ENCODE assay signal across 8 mouse cellular contexts in genomic region chr1:184965682-184966360, GRCm38 (mm10). TPM values are rescaled to one million over a fixed set of nuclear protein-coding genes. Genes with fewer than 3 reads are reported as not detected.
DNase-seq lines count a peak whose midpoint lies in the region; ATAC-seq and TF ChIP-seq lines count a peak whose summit lies in the region.

No protein-coding gene starts in this region.

- 66% methylated on average over 12 of the region's 12 CpGs for WGBS in kidney, embryonic 15.5 days
- WGBS in hindbrain, embryonic 15.5 days, result 59% methylated on average over 12 of the region's 12 CpGs
- 49% methylated on average over 12 of the region's 12 CpGs for WGBS in midbrain, postnatal 0 days

- peak; percentile 8 for DNase-seq in kidney, adult 11 months
- DNase-seq in cerebellum, adult 11-12 months, result peak; percentile 30
- DNase-seq in gastrocnemius, adult 18-20 months (ENCODE audit: low spot score), result peak; percentile 45
- DNase-seq in left cerebral cortex, postnatal 10 days (ENCODE audit: extremely low spot score in 1 of 2, low spot score in 2 of 2), result peak; percentile 37 to 80
- peak; percentile 43 for DNase-seq in midbrain, postnatal 0 days (ENCODE audit: low spot score)
- DNase-seq in urinary bladder, adult 18-20 months (ENCODE audit: low spot score in 2 of 2), result peak; percentile 14 to 31

- H3K9ac ChIP-seq in kidney, embryonic 15.5 days, result no peak overlapping the region
- no peak overlapping the region for H3K9ac ChIP-seq in hindbrain, embryonic 15.5 days
- no peak overlapping the region for H3K9ac ChIP-seq in midbrain, postnatal 0 days (replicated peaks; ENCODE audit: low read length, poor library complexity, severe bottlenecking)

- no peak overlapping the region for H3K4me3 ChIP-seq in kidney, embryonic 15.5 days (replicated peaks)
- H3K4me3 ChIP-seq in hindbrain, embryonic 15.5 days, result no peak overlapping the region
- H3K4me3 ChIP-seq in midbrain, postnatal 0 days (ENCODE audit: low read depth, low read length), result no peak overlapping the region

- H3K4me2 ChIP-seq in kidney, embryonic 15.5 days, result no peak overlapping the region
- no peak overlapping the region for H3K4me2 ChIP-seq in hindbrain, embryonic 15.5 days
- H3K4me2 ChIP-seq in midbrain, postnatal 0 days (ENCODE audit: low read depth, low read length, poor library complexity, severe bottlenecking), result no peak overlapping the region

- H3K9me3 ChIP-seq in kidney, embryonic 15.5 days (replicated peaks), result no peaks in the 10 kb centered on the region
- H3K9me3 ChIP-seq in hindbrain, embryonic 15.5 days, result no peaks in the 10 kb centered on the region
- peaks cover 10% of the 10 kb centered on the region; the same call in 1 of the 2 replicates for H3K9me3 ChIP-seq in midbrain, postnatal 0 days (ENCODE audit: low read length)

- H3K27me3 ChIP-seq in kidney, embryonic 15.5 days, result no peaks in the 10 kb centered on the region
- no peaks in the 10 kb centered on the region for H3K27me3 ChIP-seq in hindbrain, embryonic 15.5 days
- no peaks in the 10 kb centered on the region for H3K27me3 ChIP-seq in midbrain, postnatal 0 days (ENCODE audit: insufficient read depth, low read length)

- no peaks in the 10 kb centered on the region for H3K36me3 ChIP-seq in kidney, embryonic 15.5 days
- H3K36me3 ChIP-seq in hindbrain, embryonic 15.5 days, result 0 out of 2 replicates have a peak, but pooled peaks cover 5% of the 10 kb centered on the region
- no peaks in the 10 kb centered on the region for H3K36me3 ChIP-seq in midbrain, postnatal 0 days (ENCODE audit: insufficient read depth, low read length)

- intact Hi-C loops in left cerebral cortex, postnatal 10 days (cut with DNase I), result loop anchor here (5.0 kb wide), 1 partner anchor 221 kb away; no protein-coding TSS in a partner anchor

- no peak overlapping the region for H3K27ac ChIP-seq in kidney, embryonic 15.5 days
- no peak overlapping the region for H3K27ac ChIP-seq in hindbrain, embryonic 15.5 days (replicated peaks)
- no peak overlapping the region for H3K27ac ChIP-seq in midbrain, postnatal 0 days (ENCODE audit: low read depth, low read length)

- H3K4me1 ChIP-seq in kidney, embryonic 15.5 days, result no peaks in the 10 kb centered on the region
- H3K4me1 ChIP-seq in hindbrain, embryonic 15.5 days (replicated peaks), result peaks cover 15% of the 10 kb centered on the region; the same call in 1 of the 2 replicates
- no peaks in the 10 kb centered on the region for H3K4me1 ChIP-seq in midbrain, postnatal 0 days (ENCODE audit: insufficient read depth, low read length)

- ATAC-seq in kidney, embryonic 15.5 days (replicated peaks; ENCODE audit: low FRiP score), result no peak
- 0 out of 2 replicates have a peak, but pooled peaks have one; percentile 23 for ATAC-seq in hindbrain, embryonic 15.5 days (ENCODE audit: low FRiP score, low read depth)
- peak; percentile 44; the same call in 1 of the 2 replicates for ATAC-seq in midbrain, postnatal 0 days (ENCODE audit: low FRiP score)

- peak; percentile 58 for TF ChIP-seq CTCF in midbrain, postnatal 0 days (IDR thresholded peaks at IDR 0.05)

RNA-seq across cellular contexts. Expression of gene Mark1, which starts 33.5 kb away (rescaled TPM):
- 1.7 and 2.0 TPM in 2 replicates for polyA plus RNA-seq in kidney, embryonic 15.5 days (2015; fragmentation: Nextera tagmentation; extraction: Ambion mirVana)
- 1 to 10 TPM; 1.0 to 2.2 TPM for total RNA-seq in gastrocnemius, adult 18-20 months (2021)
- polyA plus RNA-seq in hindbrain, embryonic 15.5 days (2015; fragmentation: Nextera tagmentation; extraction: Ambion mirVana), result 15.3 and 15.9 TPM in 2 replicates
- 100 to 1,000 TPM; 104 TPM for total RNA-seq in left cerebral cortex, postnatal 10 days (2021)
- 69.1 and 73.0 TPM in 2 replicates for total RNA-seq in midbrain, postnatal 0 days (2014; rRNA removed)
- 12.1 and 13.0 TPM in 2 replicates for polyA plus RNA-seq in midbrain, postnatal 0 days (2015; fragmentation: Nextera tagmentation; extraction: Ambion mirVana)

Comparison
In these comparisons a context has a peak if more than half of its experiments do, and no peak if none do; other contexts are left out.
1. DNase-seq: peak in every context shown above with its lines; median percentile 58 in left cerebral cortex, postnatal 10 days; 45 in gastrocnemius, adult 18-20 months; 43 in midbrain, postnatal 0 days; 30 in cerebellum, adult 11-12 months; 22 in urinary bladder, adult 18-20 months; 8 in kidney, adult 11 months.
2. RNA of gene Mark1, which starts 33.5 kb away (total RNA-seq): 104 TPM in left cerebral cortex, postnatal 10 days and 69.1 to 73.0 TPM in midbrain, postnatal 0 days; 1.0 to 2.2 TPM in gastrocnemius, adult 18-20 months; every median in the first group is over 10 times any median in the second.